Mouse (Mus musculus): ENCODE results near the gene Tmem217. TPM values are rescaled to one million over a fixed set of nuclear protein-coding genes. Genes with fewer than 3 reads are reported as not detected.

The Tmem217 gene
- total and polyA plus RNA-seq, 3 experiments: 0.26 to 0.76 TPM; not detected in 1

DNA sequence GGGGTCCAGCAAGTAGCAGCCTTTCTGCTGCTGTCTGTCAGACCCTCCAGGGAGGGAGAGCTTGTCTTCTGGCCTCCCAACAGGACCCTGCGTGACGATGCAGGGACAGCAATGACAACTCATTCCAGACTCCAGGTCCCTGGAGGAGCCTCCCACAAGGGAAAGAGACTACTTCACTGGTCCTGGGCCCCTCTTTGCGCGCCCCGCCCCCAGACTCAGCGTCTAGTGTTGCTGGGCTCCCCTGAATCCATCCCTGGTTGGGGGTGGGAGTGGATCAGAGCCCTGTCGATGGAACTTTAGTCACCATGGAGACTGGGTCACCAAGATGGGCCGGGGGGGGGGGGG is 57.5 kb downstream of the Tmem217 start:
- Histone ChIP-seq H3K79me2 (replicated peaks; ENCODE audit: control insufficient read depth, extremely low read depth, insufficient read depth, poor library complexity, severe bottlenecking) (peaks cover 45% of the 10 kb centered on the region), H3K27me3 (replicated peaks) (no peaks in the 10 kb centered on the region), H3K4me1 (ENCODE audit: control insufficient read depth in 1 of 2, insufficient read depth in 2 of 2) (peaks cover 16 to 33% of the 10 kb centered on the region in 2 experiments), H3K9me3 (replicated peaks; ENCODE audit: low read length) (no peaks in the 10 kb centered on the region), H3K27ac (ENCODE audit: insufficient read depth, low read depth) (peak overlapping the region; percentile 99), H3K4me3 (replicated peaks in 1 of 3; ENCODE audit: low read depth in 2 of 3, low read length in 2 of 3, poor library complexity in 1 of 3) (peak overlapping the region; percentile 56 to 93 (median 71)), H3K36me3 (replicated peaks in 1 of 2; ENCODE audit: control insufficient read depth in 1 of 2, insufficient read depth in 1 of 2, low read length in 1 of 2) (peaks cover 17 to 47% of the 10 kb centered on the region in 2 experiments), H3K4me2 (ENCODE audit: insufficient read depth, low read depth, poor library complexity, severe bottlenecking) (peak overlapping the region; percentile 68), H3K9ac (ENCODE audit: insufficient read depth, low read depth) (peak overlapping the region; percentile 79)
- in situ Hi-C loops (cut with MboI; ENCODE audit: low pct_ligation_motif_present, low pct_unique_long_range_greater_than_20kb, low sequenced_read_pairs): loop anchor here (5.0 kb wide), 1 partner anchor 97 kb away; no protein-coding TSS in a partner anchor
- TF ChIP-seq ETS1 (conservative IDR thresholded peaks at IDR 0.05; ENCODE audit: low read depth, low read length) (no peak), POLR2AphosphoS2 (IDR thresholded peaks at IDR 0.05; ENCODE audit: low read depth, low read length) (no peak), KAT2A (IDR thresholded peaks at IDR 0.05; ENCODE audit: insufficient replicate concordance, low read length) (no peak), UBTF (IDR thresholded peaks at IDR 0.05; ENCODE audit: low read depth, low read length) (no peak), ZC3H11A (IDR thresholded peaks at IDR 0.05; ENCODE audit: low read depth, low read length) (no peak), CHD2 (IDR thresholded peaks at IDR 0.05; ENCODE audit: low read length) (no peak), POLR2A (IDR thresholded peaks at IDR 0.05; ENCODE audit: low read depth, low read length) (peak; percentile 17; the same call in 1 of the 2 replicates), NELFE (IDR thresholded peaks at IDR 0.05; ENCODE audit: low read depth, low read length) (no peak), SMC3 (IDR thresholded peaks at IDR 0.05; ENCODE audit: low read depth, low read length) (no peak; the same call in 1 of the 2 replicates), RAD21 (IDR thresholded peaks at IDR 0.05; ENCODE audit: low read depth, low read length) (no peak), ELF1 (IDR thresholded peaks at IDR 0.05; ENCODE audit: low read depth, low read length) (peak; percentile 20; the same call in 1 of the 2 replicates), HCFC1 (IDR thresholded peaks at IDR 0.05; ENCODE audit: low read depth, low read length) (no peak), JUN (IDR thresholded peaks at IDR 0.05; ENCODE audit: insufficient read depth, low read depth, low read length) (no peak), ZMIZ1 (IDR thresholded peaks at IDR 0.05; ENCODE audit: low read depth, low read length) (no peak), JUND (conservative IDR thresholded peaks at IDR 0.05; ENCODE audit: low read depth, low read length) (no peak)
- no peak for DNase-seq (ENCODE audit: extremely low read depth)
- dilution Hi-C loops (cut with MboI; ENCODE audit: extremely low pct_ligation_motif_present, extremely low pct_unique_long_range_greater_than_20kb, low sequenced_read_pairs): no loop called here

DNA sequence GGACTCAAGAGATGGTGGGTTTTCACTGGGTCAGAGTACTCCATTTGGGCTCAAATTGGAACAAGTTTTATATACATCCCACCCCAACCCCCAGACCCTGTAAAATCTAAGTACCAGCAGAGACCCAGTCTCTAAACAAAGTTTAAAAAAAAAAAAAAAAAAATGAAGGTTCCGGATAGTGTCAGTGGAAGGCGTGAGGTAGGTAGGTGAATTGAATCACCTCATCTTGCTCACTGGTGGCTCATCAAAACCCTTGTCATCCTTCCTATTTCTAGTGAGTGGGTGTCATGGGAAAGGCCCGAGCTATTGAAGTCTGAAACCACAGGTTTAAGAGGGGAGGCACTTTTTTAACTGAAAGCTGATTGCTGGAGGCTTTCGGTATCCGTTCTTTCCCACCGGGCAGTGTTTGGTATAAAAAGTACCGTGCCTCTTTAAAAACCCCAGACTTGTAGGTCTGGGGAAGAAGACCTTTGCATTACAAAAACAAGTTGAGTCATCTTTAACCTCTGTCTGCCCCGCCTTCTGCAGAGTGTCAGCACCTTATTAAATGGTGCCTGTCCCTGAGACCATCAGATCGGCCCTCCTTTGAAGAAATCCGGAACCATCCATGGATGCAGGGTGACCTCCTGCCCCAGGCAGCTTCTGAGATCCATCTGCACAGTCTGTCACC is 58.0 kb downstream of the Tmem217 start:
- H3K4me2 ChIP-seq (ENCODE audit: insufficient read depth, low read depth, poor library complexity, severe bottlenecking): peak overlapping the region; percentile 84

More for the DNA sequence above, 58.0 kb downstream of the Tmem217 start:
- H3K4me3 ChIP-seq (replicated peaks in 1 of 3; ENCODE audit: low read depth in 2 of 3, low read length in 2 of 3, poor library complexity in 1 of 3): peak overlapping the region; percentile 71 to 93 (median 85)
- DNase-seq (ENCODE audit: extremely low read depth): peak; percentile 93
- peak overlapping the region; percentile 96 for H3K9ac ChIP-seq (ENCODE audit: insufficient read depth, low read depth)
- H3K9me3 ChIP-seq (replicated peaks; ENCODE audit: low read length): no peaks in the 10 kb centered on the region
- in situ Hi-C loops (cut with MboI; ENCODE audit: low pct_ligation_motif_present, low pct_unique_long_range_greater_than_20kb, low sequenced_read_pairs) (loop anchor here (5.0 kb wide), 1 partner anchor 97 kb away; no protein-coding TSS in a partner anchor), dilution Hi-C loops (cut with MboI; ENCODE audit: extremely low pct_ligation_motif_present, extremely low pct_unique_long_range_greater_than_20kb, low sequenced_read_pairs) (no loop called here)
- TF ChIP-seq SMC3 (IDR thresholded peaks at IDR 0.05; ENCODE audit: low read depth, low read length): peak; percentile 5; the same call in 1 of the 2 replicates
- no peak for TF ChIP-seq CTCF (conservative IDR thresholded peaks at IDR 0.05 in 1 of 2, IDR thresholded peaks at IDR 0.05 in 1 of 2; ENCODE audit: low read depth in 2 of 2, low read length in 2 of 2)
- peak; percentile 98 for TF ChIP-seq ETS1 (conservative IDR thresholded peaks at IDR 0.05; ENCODE audit: low read depth, low read length)
- no peak for TF ChIP-seq MAZ (IDR thresholded peaks at IDR 0.05; ENCODE audit: low read depth, low read length)
- TF ChIP-seq POLR2A (IDR thresholded peaks at IDR 0.05; ENCODE audit: low read depth, low read length): peak; percentile 62
- TF ChIP-seq SIN3A (IDR thresholded peaks at IDR 0.05; ENCODE audit: low read length): peak; percentile 76
- peak; percentile 86 for TF ChIP-seq CHD1 (IDR thresholded peaks at IDR 0.05; ENCODE audit: low read depth, low read length)
- peak; percentile 73; the same call in 1 of the 2 replicates for TF ChIP-seq TBP (conservative IDR thresholded peaks at IDR 0.05; ENCODE audit: low read depth, low read length)
- peak; percentile 78 for TF ChIP-seq IRF4 (IDR thresholded peaks at IDR 0.05; ENCODE audit: low read depth, low read length)
- TF ChIP-seq ZMIZ1 (IDR thresholded peaks at IDR 0.05; ENCODE audit: low read depth, low read length): no peak
- TF ChIP-seq HCFC1 (IDR thresholded peaks at IDR 0.05; ENCODE audit: low read depth, low read length): no peak
- TF ChIP-seq MAFK (IDR thresholded peaks at IDR 0.05; ENCODE audit: insufficient replicate concordance, low read length): 0 out of 2 replicates have a peak, but pooled peaks have one; percentile 48
- peak; percentile 75 for TF ChIP-seq EP300 (IDR thresholded peaks at IDR 0.05; ENCODE audit: low read length)
- 0 out of 2 replicates have a peak, but pooled peaks have one; percentile 59 for TF ChIP-seq UBTF (IDR thresholded peaks at IDR 0.05; ENCODE audit: low read depth, low read length)
- TF ChIP-seq ELF1 (IDR thresholded peaks at IDR 0.05; ENCODE audit: low read depth, low read length): 0 out of 2 replicates have a peak, but pooled peaks have one; percentile 22
- TF ChIP-seq JUN (IDR thresholded peaks at IDR 0.05; ENCODE audit: insufficient read depth, low read depth, low read length): no peak
- peak; percentile 76; the same call in 1 of the 2 replicates for TF ChIP-seq TCF12 (IDR thresholded peaks at IDR 0.05; ENCODE audit: low read depth, low read length)
- 0 out of 2 replicates have a peak, but pooled peaks have one; percentile 33 for TF ChIP-seq MXI1 (IDR thresholded peaks at IDR 0.05; ENCODE audit: low read depth, low read length)
- peak; percentile 93 for TF ChIP-seq MEF2A (IDR thresholded peaks at IDR 0.05; ENCODE audit: borderline replicate concordance, low read depth, low read length)
- 0 out of 2 replicates have a peak, but pooled peaks have one; percentile 0 for TF ChIP-seq KAT2A (IDR thresholded peaks at IDR 0.05; ENCODE audit: insufficient replicate concordance, low read length)
- no peak for TF ChIP-seq USF2 (conservative IDR thresholded peaks at IDR 0.05; ENCODE audit: low read depth, low read length)
- TF ChIP-seq BHLHE40 (IDR thresholded peaks at IDR 0.05; ENCODE audit: low read depth, low read length): peak; percentile 85
- peak; percentile 88 for TF ChIP-seq ZNF384 (IDR thresholded peaks at IDR 0.05; ENCODE audit: low read depth, low read length)
- H3K36me3 ChIP-seq (replicated peaks in 1 of 2; ENCODE audit: control insufficient read depth in 1 of 2, insufficient read depth in 1 of 2, low read length in 1 of 2): peaks cover 17 to 47% of the 10 kb centered on the region in 2 experiments
- H3K27ac ChIP-seq (ENCODE audit: insufficient read depth, low read depth): peak overlapping the region; percentile 99
- peaks cover 11 to 28% of the 10 kb centered on the region in 2 experiments for H3K4me1 ChIP-seq (ENCODE audit: control insufficient read depth in 1 of 2, insufficient read depth in 2 of 2)
- H3K79me2 ChIP-seq (replicated peaks; ENCODE audit: control insufficient read depth, extremely low read depth, insufficient read depth, poor library complexity, severe bottlenecking): peaks cover 46% of the 10 kb centered on the region
- no peaks in the 10 kb centered on the region for H3K27me3 ChIP-seq (replicated peaks)

Data from CH12.LX (cell line).